Mouse (Mus musculus) CH12.LX (cell line): Measurements from ENCODE around the gene Actl10.

ENCODE experiments used
- CTCF ChIP-seq, 2 experiments: IDR thresholded peaks in 1 of 2; conservative IDR thresholded peaks in 1 of 2; 2 replicates each; pipeline ENCODE4 v1.5.1; 2011 to 2012; ENCODE audit warnings: low read depth in 2 of 2, low read length in 2 of 2, improper control_type of control experiment in 1 of 2, inconsistent platforms in 1 of 2, mild to moderate bottlenecking in 1 of 2, moderate library complexity in 1 of 2
- NRF1 ChIP-seq: IDR thresholded peaks from 2 replicates; pipeline ENCODE4 v1.6.1; 2014; ENCODE audit warnings: low read depth, mild to moderate bottlenecking, inconsistent platforms, low read length, improper control_type of control experiment, moderate library complexity

GRCm38 (mm10) chr2:154589051-154589450 lies 37.5 kb downstream of the Actl10 start:
- TF ChIP-seq NRF1 = no peak
- no peak for TF ChIP-seq CTCF (conservative IDR thresholded peaks at IDR 0.05 in 1 of 2, IDR thresholded peaks at IDR 0.05 in 1 of 2; ENCODE audit: low read depth in 2 of 2, low read length in 2 of 2)
